Mouse (Mus musculus) lung, embryonic 16.5 days (tissue): ENCODE measurements around the gene Timm8a2. TPM values are rescaled to one million over a fixed set of nuclear protein-coding genes. Genes with fewer than 3 reads are reported as not detected.

Experiments
- ATAC-seq: fragments of 200-750 bp; cut with Nextera tagmentation; 2 replicates; pipeline ENCODE4 v1.8.0; 2017; ENCODE audit warnings: low read depth, mild to moderate bottlenecking, moderate library complexity
- H3K27ac ChIP-seq: fragments of 300-500 bp; sonication (generic); 2 replicates; pipeline ENCODE4 v1.5.1; 2014; ENCODE audit warnings: mild to moderate bottlenecking, control low read depth, low read length
- H3K27me3 ChIP-seq: fragments of 300-500 bp; sonication (generic); 2 replicates; pipeline ENCODE4 v1.6.1; 2014; ENCODE audit warnings: low read depth, low read length, mixed read lengths; ENCODE audit not compliant: control insufficient read depth, insufficient read depth
- H3K36me3 ChIP-seq: fragments of 300-500 bp; sonication (generic); 2 replicates; pipeline ENCODE4 v1.6.1; 2014; ENCODE audit warnings: low read length; ENCODE audit not compliant: control insufficient read depth, insufficient read depth
- H3K4me1 ChIP-seq: fragments of 300-500 bp; sonication (generic); replicated peaks from 2 replicates; pipeline ENCODE4 v1.6.1; 2014; ENCODE audit warnings: low read length, mixed read lengths; ENCODE audit not compliant: control insufficient read depth, insufficient read depth
- H3K4me2 ChIP-seq: fragments of 300-500 bp; sonication (generic); 2 replicates; pipeline ENCODE4 v1.6.1; 2014; ENCODE audit warnings: low read depth, low read length, control low read depth
- H3K4me3 ChIP-seq: fragments of 300-500 bp; sonication (generic); 2 replicates; pipeline ENCODE4 v1.5.1; 2014; ENCODE audit warnings: mild to moderate bottlenecking, low read length, control low read depth
- H3K9ac ChIP-seq: fragments of 300-500 bp; sonication (generic); 2 replicates; pipeline ENCODE4 v1.6.1; 2014; ENCODE audit warnings: low read length, control low read depth
- H3K9me3 ChIP-seq: fragments of 300-500 bp; sonication (generic); 2 replicates; pipeline ENCODE4 v1.6.1; 2016; ENCODE audit warnings: low read length; ENCODE audit not compliant: control insufficient read depth
- WGBS: fragments of 180-500 bp; shearing (Covaris S2); extraction: QIAGEN DNeasy Blood & Tissue Kit; methylation state at CpG from one replicate; pipeline ENCODE4 v1.1.7; 2014; 5-methylcytosine and 5-hydroxymethylcytosine counted together
- polyA plus RNA-seq: library from polyadenylated mRNA; unstranded; fragments of >200 nt; fragmentation: Nextera tagmentation; extraction: Ambion mirVana; gene quantifications from 2 replicates; pipeline ENCODE4 v1.2.1, GENCODE M21; 2015

Gene Timm8a2
- polyA plus RNA-seq, 1 experiment from 2014 or later = not detected

DNA sequence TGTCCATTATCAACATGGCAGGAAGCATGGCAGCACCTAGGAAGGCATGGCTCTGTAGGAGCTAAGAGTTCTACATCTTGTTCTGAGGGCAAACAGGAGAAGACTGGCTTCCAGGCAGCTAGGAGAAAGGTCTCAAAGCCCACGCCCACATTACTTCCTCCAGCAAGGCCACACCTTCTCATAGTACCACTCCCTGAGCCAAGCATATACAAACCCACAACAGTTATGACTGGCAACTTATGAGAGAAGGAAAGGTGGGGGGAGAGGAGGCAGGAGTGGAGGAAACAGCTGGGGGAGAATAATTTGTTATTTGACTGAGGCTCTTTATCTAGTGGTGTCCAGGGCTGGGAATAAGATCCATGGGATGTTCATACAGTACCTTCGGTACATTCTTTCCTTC is 1.4 kb downstream of the Timm8a2 start:
- no peaks in the 10 kb centered on the region for H3K36me3 ChIP-seq
- peaks cover 3% of the 10 kb centered on the region; the same call in 1 of the 2 replicates for H3K9me3 ChIP-seq
- H3K4me3 ChIP-seq = no peak overlapping the region
- H3K9ac ChIP-seq = no peak overlapping the region
- H3K4me1 ChIP-seq = no peaks in the 10 kb centered on the region
- no peak overlapping the region for H3K4me2 ChIP-seq
- no peak for ATAC-seq
- H3K27ac ChIP-seq = no peak overlapping the region
- no peaks in the 10 kb centered on the region for H3K27me3 ChIP-seq
- WGBS = 70% methylated on average over 2 of the region's 2 CpGs

DNA sequence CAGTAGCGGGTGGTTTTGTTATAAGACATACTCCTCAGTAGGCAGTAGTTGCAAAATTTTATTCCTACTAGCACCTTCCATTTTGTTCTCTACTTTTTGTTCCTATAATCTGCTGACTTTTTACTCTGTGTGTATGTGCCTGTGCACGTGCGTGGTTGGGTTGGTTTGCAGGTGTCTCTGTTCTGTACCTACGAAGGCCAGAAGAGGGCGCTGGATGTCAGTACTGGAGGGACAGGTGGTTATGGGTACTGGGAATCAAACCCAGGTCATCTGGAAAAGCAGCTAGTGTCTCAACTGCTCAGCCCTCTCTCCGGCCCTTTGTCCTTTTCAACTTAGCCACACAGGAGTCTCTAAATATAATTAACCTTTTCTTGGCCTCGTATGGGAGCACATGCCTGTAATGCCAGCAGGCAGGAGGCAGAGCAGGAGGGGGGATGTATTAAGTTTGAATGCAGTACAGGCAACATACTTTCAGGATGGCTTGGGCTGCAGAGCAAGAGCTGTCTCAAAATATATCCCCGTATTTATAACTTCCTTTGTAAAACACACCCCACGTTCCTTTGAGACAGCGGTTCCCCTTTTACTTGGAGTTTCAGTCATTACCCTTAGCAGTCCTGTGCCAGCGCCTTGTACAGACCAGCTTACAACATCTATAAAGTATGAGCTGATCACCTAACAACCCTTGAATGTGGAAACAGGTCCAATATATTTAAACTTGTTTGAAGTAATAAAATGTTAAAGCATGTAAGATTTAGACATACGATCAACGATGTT is 4.6 kb downstream of the Timm8a2 start:
- Histone ChIP-seq H3K27ac (no peak overlapping the region), H3K9ac (no peak overlapping the region), H3K36me3 (no peaks in the 10 kb centered on the region), H3K9me3 (peaks cover 3% of the 10 kb centered on the region; the same call in 1 of the 2 replicates), H3K4me2 (no peak overlapping the region), H3K4me3 (no peak overlapping the region), H3K4me1 (no peaks in the 10 kb centered on the region), H3K27me3 (no peaks in the 10 kb centered on the region)
- ATAC-seq = no peak
- 81% methylated on average over 13 of the region's 13 CpGs for WGBS

DNA sequence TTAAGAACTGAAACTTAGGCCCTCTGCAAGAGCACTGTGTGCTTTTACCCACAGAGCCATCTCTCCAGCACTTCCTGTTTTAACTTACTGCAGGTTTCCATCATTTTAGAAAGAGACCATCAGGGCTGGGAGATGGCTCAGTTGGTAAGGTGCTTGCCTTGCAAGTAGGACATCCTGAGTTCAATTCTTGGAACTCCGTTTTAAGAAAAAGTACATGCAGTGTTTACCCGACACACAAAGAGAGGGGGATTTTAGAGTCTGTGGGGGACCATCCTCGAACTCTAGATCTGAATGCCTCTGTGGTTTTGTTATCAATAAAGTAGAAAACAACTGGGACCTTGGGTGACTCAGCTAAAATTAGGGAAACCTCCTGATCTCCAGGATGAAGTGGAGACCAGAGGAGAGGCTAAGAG is 6.9 kb downstream of the Timm8a2 start:
- Histone ChIP-seq H3K9ac (no peak overlapping the region), H3K27ac (no peak overlapping the region), H3K4me3 (no peak overlapping the region), H3K36me3 (no peaks in the 10 kb centered on the region), H3K9me3 (no peaks in the 10 kb centered on the region), H3K4me1 (no peaks in the 10 kb centered on the region), H3K4me2 (no peak overlapping the region), H3K27me3 (no peaks in the 10 kb centered on the region)
- 80% methylated on average over 3 of the region's 3 CpGs for WGBS
- ATAC-seq = no peak

DNA sequence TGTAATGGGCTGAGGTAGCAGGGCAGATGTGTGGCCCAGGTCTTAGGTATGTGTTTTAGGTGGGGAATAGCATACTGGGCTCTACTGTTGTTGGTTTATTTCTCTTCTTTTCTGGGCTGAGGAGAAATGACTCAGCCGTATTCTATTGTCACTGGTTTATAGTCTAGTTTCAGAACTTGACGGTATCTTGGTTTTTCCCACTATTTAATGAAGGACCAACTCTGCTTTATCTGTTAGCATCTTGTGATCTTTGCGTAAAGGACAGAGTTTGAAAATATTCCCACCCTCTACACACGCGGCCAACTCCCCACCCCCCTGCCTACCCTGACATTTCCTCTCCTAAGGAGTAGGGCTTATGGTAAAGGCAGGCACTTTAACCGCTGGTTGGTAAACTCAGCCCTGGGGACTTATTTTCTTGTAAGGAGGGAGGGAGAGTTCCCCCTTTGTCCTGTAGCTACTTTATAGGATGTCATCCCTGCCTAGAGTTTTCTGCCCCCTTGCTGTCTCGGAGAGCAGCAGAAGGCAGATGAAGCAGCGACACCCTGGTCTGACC is 7.7 kb downstream of the Timm8a2 start:
- 72% methylated on average over 8 of the region's 8 CpGs for WGBS
- no peak overlapping the region for H3K27ac ChIP-seq
- no peak overlapping the region for H3K4me3 ChIP-seq
- H3K9ac ChIP-seq = no peak overlapping the region
- no peak for ATAC-seq
- no peaks in the 10 kb centered on the region for H3K36me3 ChIP-seq
- no peak overlapping the region for H3K4me2 ChIP-seq
- H3K27me3 ChIP-seq = no peaks in the 10 kb centered on the region
- no peaks in the 10 kb centered on the region for H3K4me1 ChIP-seq
- H3K9me3 ChIP-seq = no peaks in the 10 kb centered on the region

DNA sequence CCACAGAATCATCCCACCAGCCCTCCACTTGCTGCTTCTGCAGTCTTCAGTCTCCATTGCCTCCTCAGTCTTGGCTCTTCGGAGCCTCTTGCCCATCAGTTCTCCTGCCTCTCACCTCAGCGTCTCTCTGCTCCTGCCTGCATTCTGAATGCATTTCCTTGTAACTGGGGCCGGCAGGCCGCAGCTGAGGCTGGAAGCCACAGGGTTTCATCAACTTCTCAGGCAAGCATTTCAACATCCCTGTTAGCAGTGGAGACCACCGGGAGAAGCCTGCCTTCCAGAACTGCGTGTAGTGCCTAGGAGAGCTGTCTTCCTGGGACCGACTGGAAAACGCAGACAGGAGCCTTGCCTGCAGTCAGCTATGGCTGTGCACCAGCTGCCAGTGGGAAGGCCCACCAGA is 13.3 kb downstream of the Timm8a2 start:
- 76% methylated on average over 8 of the region's 8 CpGs for WGBS

DNA sequence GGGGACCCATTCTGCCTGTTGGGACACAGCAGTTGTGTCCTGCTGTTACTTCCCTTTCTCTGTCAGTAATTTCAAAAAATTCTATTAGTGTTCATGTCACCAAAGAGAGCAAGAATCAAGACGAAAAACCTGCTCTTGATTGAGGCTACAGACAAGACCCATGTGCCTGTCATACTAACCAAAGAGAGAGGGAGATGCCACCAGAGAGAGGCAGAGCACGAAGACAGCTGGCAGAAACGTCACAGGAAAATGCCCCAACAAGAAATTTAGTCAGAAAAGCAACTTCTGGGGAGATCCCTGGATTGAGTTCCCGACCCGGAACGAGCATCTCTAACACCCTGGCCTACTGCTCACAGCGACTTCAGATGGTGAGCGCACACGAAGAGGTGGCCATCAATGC is 14.3 kb downstream of the Timm8a2 start:
- no peak for ATAC-seq
- no peaks in the 10 kb centered on the region for H3K9me3 ChIP-seq
- no peak overlapping the region for H3K27ac ChIP-seq
- H3K4me1 ChIP-seq = no peaks in the 10 kb centered on the region
- no peak overlapping the region for H3K4me2 ChIP-seq
- no peaks in the 10 kb centered on the region for H3K27me3 ChIP-seq
- no peaks in the 10 kb centered on the region for H3K36me3 ChIP-seq
- no peak overlapping the region for H3K9ac ChIP-seq
- WGBS = 85% methylated on average over 9 of the region's 9 CpGs
- H3K4me3 ChIP-seq = no peak overlapping the region

More for the DNA sequence above, 13.3 kb downstream of the Timm8a2 start:
- H3K27ac ChIP-seq = no peak overlapping the region
- no peaks in the 10 kb centered on the region for H3K4me1 ChIP-seq
- no peaks in the 10 kb centered on the region for H3K9me3 ChIP-seq
- H3K9ac ChIP-seq = no peak overlapping the region
- no peak for ATAC-seq
- H3K27me3 ChIP-seq = no peaks in the 10 kb centered on the region
- no peak overlapping the region for H3K4me3 ChIP-seq
- H3K36me3 ChIP-seq = no peaks in the 10 kb centered on the region
- H3K4me2 ChIP-seq = no peak overlapping the region

DNA sequence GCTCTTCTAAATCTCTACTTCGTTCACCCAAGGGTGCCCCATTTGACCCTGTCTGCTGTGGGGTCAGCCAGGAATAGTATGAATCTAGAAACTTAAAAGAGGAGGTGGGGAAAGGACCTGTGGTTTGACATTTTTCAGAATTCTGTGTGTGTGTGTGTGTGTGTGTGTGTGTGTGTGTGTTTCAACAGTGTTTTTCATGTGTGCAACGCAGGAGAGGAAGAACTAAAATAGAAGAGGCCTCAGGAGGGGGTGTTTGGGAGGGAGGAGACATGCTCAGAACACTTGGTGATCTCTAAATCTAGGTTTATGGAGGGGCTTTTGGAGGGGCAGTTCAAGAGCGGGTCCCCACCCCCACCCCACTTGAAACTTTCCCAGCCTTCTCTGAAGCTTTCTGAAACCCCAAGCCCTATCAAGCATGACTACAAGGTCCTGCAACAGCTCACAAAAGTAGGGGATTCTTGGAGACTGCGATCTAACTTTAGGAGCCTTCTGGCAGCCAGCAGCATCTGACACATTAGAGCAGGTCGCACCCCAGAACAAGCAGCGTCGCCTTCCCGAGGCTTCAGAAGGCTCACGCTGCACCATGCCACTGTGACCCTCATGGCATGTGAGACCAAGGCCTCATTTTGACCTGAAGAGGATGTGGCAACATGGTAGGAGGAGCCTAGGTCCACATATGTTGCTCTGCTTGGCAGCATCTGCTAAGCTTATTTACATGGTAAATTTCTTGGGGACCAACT is 18.6 kb downstream of the Timm8a2 start:
- WGBS = 71% methylated on average over 9 of the region's 9 CpGs
- Histone ChIP-seq H3K27me3 (no peaks in the 10 kb centered on the region), H3K27ac (no peak overlapping the region), H3K9ac (no peak overlapping the region), H3K4me3 (no peak overlapping the region), H3K9me3 (no peaks in the 10 kb centered on the region), H3K36me3 (no peaks in the 10 kb centered on the region), H3K4me1 (no peaks in the 10 kb centered on the region), H3K4me2 (no peak overlapping the region)
- no peak for ATAC-seq

DNA sequence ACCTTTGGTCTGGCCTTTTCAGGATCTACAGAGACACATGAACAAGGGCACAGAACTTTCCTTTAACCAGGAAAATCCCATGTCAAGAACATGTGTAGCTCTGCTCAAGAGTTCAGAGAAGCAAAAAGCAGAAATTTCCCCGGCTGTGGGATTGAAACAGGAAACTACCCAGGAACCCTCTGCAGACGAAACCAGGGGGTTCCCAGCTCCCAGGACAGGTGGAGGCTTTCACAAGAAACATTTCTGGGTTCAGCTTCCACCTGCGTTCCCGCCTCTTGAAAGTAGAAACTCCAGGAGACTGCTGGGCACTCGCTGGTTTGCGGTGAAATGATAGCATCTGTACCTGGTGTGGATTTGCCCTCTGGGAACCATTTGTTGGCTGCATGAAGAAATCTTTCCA is 22.4 kb downstream of the Timm8a2 start:
- no peak overlapping the region for H3K9ac ChIP-seq
- 73% methylated on average over 6 of the region's 6 CpGs for WGBS
- no peak overlapping the region for H3K4me2 ChIP-seq
- no peaks in the 10 kb centered on the region for H3K27me3 ChIP-seq
- H3K36me3 ChIP-seq = no peaks in the 10 kb centered on the region
- no peaks in the 10 kb centered on the region for H3K9me3 ChIP-seq
- no peak for ATAC-seq
- no peak overlapping the region for H3K27ac ChIP-seq
- no peaks in the 10 kb centered on the region for H3K4me1 ChIP-seq
- no peak overlapping the region for H3K4me3 ChIP-seq

DNA sequence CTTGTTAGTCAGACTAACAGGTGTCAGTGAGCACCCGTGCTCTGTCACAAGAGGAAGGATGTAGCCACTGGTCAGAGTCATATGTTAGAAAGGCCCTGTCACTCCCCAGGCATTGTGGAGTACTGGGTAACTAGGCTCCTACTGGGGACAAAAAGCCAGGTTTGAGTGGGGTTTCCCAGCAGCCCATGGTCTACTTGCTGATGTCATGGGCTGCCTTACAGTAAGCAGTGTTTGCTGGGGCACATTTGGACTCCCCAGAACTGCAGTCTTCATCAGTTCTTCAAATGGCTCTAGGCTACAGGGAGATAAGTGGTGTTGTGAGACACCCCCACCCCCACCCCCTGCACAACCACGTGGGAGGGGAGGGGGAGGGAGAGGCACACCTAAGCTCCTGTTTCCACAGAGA is 23.5 kb downstream of the Timm8a2 start:
- Histone ChIP-seq H3K27me3 (no peaks in the 10 kb centered on the region), H3K27ac (no peak overlapping the region), H3K4me3 (no peak overlapping the region), H3K4me1 (no peaks in the 10 kb centered on the region), H3K9me3 (no peaks in the 10 kb centered on the region), H3K36me3 (no peaks in the 10 kb centered on the region), H3K4me2 (no peak overlapping the region), H3K9ac (no peak overlapping the region)
- whole genome bisulfite sequencing = 19% methylated on average over 2 of the region's 2 CpGs
- no peak for ATAC-seq
